Mouse (Mus musculus) lung, postnatal 25 days (tissue): Measurements from ENCODE around the gene Ccdc88c.

Experiments
- DNase-seq: peaks from one replicate; pipeline ENCODE4 v3.0.0; 2022; ENCODE audit warnings: low spot score

The Ccdc88c gene

GRCm38 (mm10) chr12:100928286-100928685 lies 100.6 kb downstream of the Ccdc88c start:
- no peak for DNase-seq

- peak; percentile 72 for DNase-seq
Measured at GRCm38 (mm10) chr12:100925644-100926619, 102.9 kb downstream of the Ccdc88c start.

- no peak for DNase-seq
Measured at GRCm38 (mm10) chr12:100924646-100925339, 104.1 kb downstream of the Ccdc88c start.

GRCm38 (mm10) chr12:100910731-100911130 lies 118.1 kb downstream of the Ccdc88c start:
- DNase-seq, result no peak

- no peak for DNase-seq
Measured at GRCm38 (mm10) chr12:100909765-100910164, 119.1 kb downstream of the Ccdc88c start.

- no peak for DNase-seq
Measured at GRCm38 (mm10) chr12:100908298-100909034, 120.4 kb downstream of the Ccdc88c start.

GRCm38 (mm10) chr12:100907598-100908297 lies 121.1 kb downstream of the Ccdc88c start, which contains the start of gene Gpr68:
Gene Gpr68 (minus strand): TSS chr12:100908198.
- no peak for DNase-seq

- DNase-seq, result no peak
Measured at GRCm38 (mm10) chr12:100906861-100907260, 122.0 kb downstream of the Ccdc88c start.

GRCm38 (mm10) chr12:100903761-100904160 lies 125.1 kb downstream of the Ccdc88c start:
- peak; percentile 33 for DNase-seq

- no peak for DNase-seq
Measured at GRCm38 (mm10) chr12:100901386-100901785, 127.5 kb downstream of the Ccdc88c start.

- DNase-seq, result no peak
Measured at GRCm38 (mm10) chr12:100900901-100901300, 128.0 kb downstream of the Ccdc88c start.

GRCm38 (mm10) chr12:100899111-100899640 lies 129.7 kb downstream of the Ccdc88c start:
- no peak for DNase-seq

GRCm38 (mm10) chr12:100897736-100898650 lies 130.9 kb downstream of the Ccdc88c start:
- no peak for DNase-seq

GRCm38 (mm10) chr12:100896661-100897060 lies 132.2 kb downstream of the Ccdc88c start:
- DNase-seq, result no peak

GRCm38 (mm10) chr12:100895504-100895903 lies 133.4 kb downstream of the Ccdc88c start:
- DNase-seq, result no peak

- no peak for DNase-seq
Measured at GRCm38 (mm10) chr12:100890548-100890947, 138.3 kb downstream of the Ccdc88c start.

- DNase-seq, result peak; percentile 22
Measured at GRCm38 (mm10) chr12:100887801-100888258, 141.0 kb downstream of the Ccdc88c start.

GRCm38 (mm10) chr12:100886877-100887276 lies 142.0 kb downstream of the Ccdc88c start:
- DNase-seq, result no peak

GRCm38 (mm10) chr12:100885585-100885984 lies 143.3 kb downstream of the Ccdc88c start:
- no peak for DNase-seq

GRCm38 (mm10) chr12:100883168-100883567 lies 145.7 kb downstream of the Ccdc88c start:
- DNase-seq, result peak; percentile 42
